Mouse (Mus musculus) olfactory bulb, adult 2 months (tissue): ENCODE results near the gene Plet1. TPM values are rescaled to one million over a fixed set of nuclear protein-coding genes. Genes with fewer than 3 reads are reported as not detected.
A peak's percentile ranks its signal among the peaks of the same experiment; 100 is the strongest.

Source experiments
- H3K27ac ChIP-seq: fragments of 200-500 bp; 2 replicates; pipeline ENCODE4 v1.5.1; 2012; ENCODE audit warnings: low read depth, low read length; ENCODE audit not compliant: insufficient read depth
- H3K4me1 ChIP-seq: fragments of 200-500 bp; 2 replicates; pipeline ENCODE4 v1.6.1; 2012; ENCODE audit warnings: low read length; ENCODE audit not compliant: control insufficient read depth, insufficient read depth
- H3K4me3 ChIP-seq: fragments of 200-500 bp; 2 replicates; pipeline ENCODE4 v1.5.1; 2012; ENCODE audit warnings: mild to moderate bottlenecking, low read depth, low read length, moderate library complexity; ENCODE audit not compliant: insufficient read depth
- CTCF ChIP-seq: fragments of 200-500 bp; IDR thresholded peaks from 2 replicates; pipeline ENCODE4 v1.5.1; 2012; ENCODE audit warnings: low read depth, mild to moderate bottlenecking, low read length, moderate library complexity; ENCODE audit not compliant: insufficient read depth
- POLR2A ChIP-seq: fragments of 200-500 bp; IDR thresholded peaks from 2 replicates; pipeline ENCODE4 v1.6.1; 2012; ENCODE audit warnings: mild to moderate bottlenecking, low read depth, low read length, moderate library complexity; ENCODE audit not compliant: insufficient read depth
- WGBS: fragments of 180-500 bp; shearing (Covaris S2); methylation state at CpG from one replicate; pipeline ENCODE4 v1.1.7; 2018; 5-methylcytosine and 5-hydroxymethylcytosine counted together
- polyA plus RNA-seq: library from polyadenylated mRNA; stranded (reverse); fragments of >200 nt; gene quantifications from 2 replicates; pipeline ENCODE4 v1.2.4, GENCODE M21; 2012; ENCODE audit warnings: low replicate concordance; ENCODE audit not compliant: missing spikeins, insufficient read depth, insufficient read length

Gene Plet1
- polyA plus RNA-seq, result not detected in 2 replicates

DNA sequence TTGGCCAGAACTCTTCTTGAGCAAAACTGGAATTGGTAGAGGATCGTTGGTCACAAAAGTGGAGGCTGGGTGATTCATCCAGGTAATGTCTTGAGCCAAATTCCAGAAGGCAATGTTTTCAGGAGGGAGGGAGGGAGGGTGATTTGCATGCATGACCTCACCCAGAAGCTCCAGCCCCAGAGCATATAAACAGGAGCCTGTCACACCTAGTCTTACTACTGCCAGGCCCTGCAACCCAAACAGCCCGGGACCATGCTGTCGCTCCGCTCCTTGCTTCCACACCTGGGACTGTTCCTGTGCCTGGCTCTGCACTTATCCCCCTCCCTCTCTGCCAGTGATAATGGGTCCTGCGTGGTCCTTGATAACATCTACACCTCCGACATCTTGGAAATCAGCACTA is at the start of gene Plet1:
Gene Plet1 (plus strand): TSS at position 215 of the 400 bp plus-strand sequence.
- 89% methylated on average over 6 of the region's 6 CpGs for WGBS
- Histone ChIP-seq H3K4me3 (no peak within 1 kb of the TSS), H3K27ac (no peak within 1 kb of the TSS), H3K4me1 (no peaks in the 10 kb centered on the region; the same call in 1 of the 2 replicates)
- TF ChIP-seq POLR2A (no peak), CTCF (no peak)

DNA sequence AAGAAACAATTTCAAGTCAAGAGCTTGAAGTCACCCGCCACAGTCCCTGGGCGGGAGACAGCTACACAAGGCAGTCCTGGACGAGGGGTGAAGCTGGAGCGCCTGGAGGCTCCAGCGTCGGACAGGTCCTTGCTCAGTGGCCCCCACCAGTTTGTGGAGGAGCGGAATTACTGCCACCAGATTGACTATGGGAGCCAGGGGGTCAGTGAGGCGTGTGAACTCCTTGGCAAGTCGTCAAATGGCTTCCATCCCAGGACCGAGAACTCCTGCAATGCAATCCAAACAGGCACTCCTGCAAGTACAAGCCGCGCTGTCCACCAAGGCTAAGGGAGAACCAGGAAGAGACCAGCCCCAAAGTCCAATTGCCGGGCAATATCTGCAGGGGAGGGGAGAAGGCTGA is 45.3 kb upstream of the Plet1 start:
- H3K27ac ChIP-seq, result no peak overlapping the region
- TF ChIP-seq POLR2A (no peak), CTCF (no peak)
- no peak overlapping the region for H3K4me3 ChIP-seq
- peaks cover 6% of the 10 kb centered on the region; the same call in 1 of the 2 replicates for H3K4me1 ChIP-seq
- WGBS, result 36% methylated on average over 13 of the region's 13 CpGs

DNA sequence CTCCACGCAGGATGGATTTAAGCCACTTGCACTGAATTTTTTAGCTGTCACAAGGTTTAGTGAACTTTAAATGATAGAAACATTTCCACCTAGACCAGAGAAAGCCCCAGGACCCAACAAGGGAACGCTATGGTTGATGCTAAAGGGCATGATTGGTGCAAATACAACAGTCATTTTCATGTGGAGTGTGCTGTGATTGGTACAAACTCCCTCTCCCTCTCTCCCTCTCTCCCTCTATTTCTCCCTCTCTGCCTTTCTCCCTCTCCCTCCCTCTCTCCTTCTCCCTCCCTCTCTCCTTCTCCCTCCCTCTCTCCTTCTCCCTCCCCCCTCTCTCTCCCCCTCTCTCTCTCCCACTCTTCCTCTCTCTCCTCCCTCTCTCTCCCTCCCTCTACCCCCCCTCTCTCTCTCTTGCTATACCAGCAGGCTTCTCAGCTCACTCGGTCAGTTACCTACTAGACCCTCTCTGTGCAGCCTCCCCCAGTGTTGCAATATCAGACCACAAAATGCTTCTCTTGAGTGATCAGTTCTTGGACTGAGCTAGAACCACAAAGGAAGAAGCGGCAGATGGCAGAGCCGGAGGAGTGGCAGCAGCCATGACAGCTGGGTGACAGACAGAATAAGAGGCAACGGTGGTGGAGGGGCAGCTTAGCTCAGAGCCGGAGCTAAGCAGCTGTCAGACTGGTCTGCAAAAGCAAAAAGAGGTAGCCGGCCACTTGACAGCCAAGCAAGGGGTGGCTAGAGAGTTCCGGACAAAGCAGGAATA is 42.7 kb upstream of the Plet1 start:
- peaks cover 6% of the 10 kb centered on the region; the same call in 1 of the 2 replicates for H3K4me1 ChIP-seq
- 43% methylated on average over 9 of the region's 9 CpGs for WGBS
- no peak overlapping the region for H3K27ac ChIP-seq
- 0 out of 2 replicates have a peak overlapping the region, but pooled peaks have one; percentile 5 for H3K4me3 ChIP-seq
- TF ChIP-seq CTCF (no peak), POLR2A (no peak)

DNA sequence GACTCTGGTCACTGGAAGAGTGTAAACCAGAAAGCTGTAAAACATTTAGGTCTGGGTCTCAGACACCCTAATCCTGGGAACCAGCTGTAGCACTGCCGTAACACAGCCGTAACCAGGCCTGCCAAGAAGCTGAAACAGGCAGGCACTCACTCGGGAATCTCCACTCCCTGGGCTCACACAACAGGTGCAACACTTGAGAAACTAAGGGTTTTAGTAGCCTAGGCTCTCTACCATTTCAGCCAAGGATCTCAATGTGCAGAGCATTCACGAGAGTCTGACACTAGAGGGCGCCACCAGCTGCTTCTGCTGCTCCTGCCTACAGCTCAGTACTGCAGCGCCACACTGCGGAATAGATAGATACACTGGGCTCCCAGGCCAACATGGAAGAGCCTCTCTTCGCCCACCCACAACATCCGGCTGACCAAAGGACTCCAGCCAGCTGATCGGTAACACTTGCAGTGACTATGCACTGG is 42.0 kb upstream of the Plet1 start:
- 18% methylated on average over 10 of the region's 10 CpGs for WGBS
- Histone ChIP-seq H3K4me1 (peaks cover 6% of the 10 kb centered on the region; the same call in 1 of the 2 replicates), H3K4me3 (no peak overlapping the region), H3K27ac (no peak overlapping the region)
- TF ChIP-seq POLR2A (no peak), CTCF (peak; percentile 94)

DNA sequence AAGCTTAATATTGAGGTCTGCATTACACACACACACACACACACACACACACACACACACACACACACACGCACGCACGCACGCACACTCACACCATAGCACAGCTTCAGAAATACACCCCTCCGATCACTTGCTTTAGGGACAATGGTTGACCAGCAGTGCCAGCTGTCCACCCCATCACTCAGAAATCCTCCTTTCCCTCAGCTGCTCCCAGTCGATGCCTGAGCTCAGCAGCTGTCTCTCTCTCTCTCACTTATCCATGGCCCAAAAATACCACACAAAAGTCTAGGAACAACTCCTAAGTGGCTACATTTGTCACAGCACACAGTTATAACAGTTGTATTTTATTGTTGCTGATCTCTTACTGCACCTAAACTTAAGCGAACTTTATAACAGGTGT is 36.7 kb upstream of the Plet1 start:
- H3K4me3 ChIP-seq, result no peak overlapping the region
- WGBS, result 86% methylated on average over 7 of the region's 7 CpGs
- peaks cover under 1% of the 10 kb centered on the region; the same call in 1 of the 2 replicates for H3K4me1 ChIP-seq
- no peak overlapping the region for H3K27ac ChIP-seq
- no peak for TF ChIP-seq CTCF
- no peak for TF ChIP-seq POLR2A

DNA sequence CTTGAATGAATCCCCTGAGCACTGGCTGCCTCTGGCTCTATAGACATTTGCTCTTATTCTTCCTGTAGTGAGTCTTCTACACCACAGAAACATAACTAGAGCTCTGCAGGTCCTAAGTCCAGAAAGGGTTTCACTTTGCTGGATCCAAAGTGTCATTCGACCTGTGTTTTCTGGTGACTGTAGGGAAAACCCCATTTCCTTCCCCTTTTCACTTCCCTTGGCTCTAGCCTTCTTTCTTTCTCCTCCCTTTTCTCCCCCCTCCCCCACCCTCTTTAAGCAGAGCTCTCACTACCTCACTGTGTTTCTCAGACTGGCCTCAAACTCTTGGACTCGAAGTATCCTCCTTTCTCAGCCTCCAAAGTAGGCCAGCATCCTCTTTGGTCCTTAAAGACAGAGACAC is 34.8 kb upstream of the Plet1 start:
- WGBS, result 77% methylated on average over 2 of the region's 2 CpGs
- Histone ChIP-seq H3K4me3 (no peak overlapping the region), H3K27ac (no peak overlapping the region), H3K4me1 (no peaks in the 10 kb centered on the region)
- no peak for TF ChIP-seq POLR2A

DNA sequence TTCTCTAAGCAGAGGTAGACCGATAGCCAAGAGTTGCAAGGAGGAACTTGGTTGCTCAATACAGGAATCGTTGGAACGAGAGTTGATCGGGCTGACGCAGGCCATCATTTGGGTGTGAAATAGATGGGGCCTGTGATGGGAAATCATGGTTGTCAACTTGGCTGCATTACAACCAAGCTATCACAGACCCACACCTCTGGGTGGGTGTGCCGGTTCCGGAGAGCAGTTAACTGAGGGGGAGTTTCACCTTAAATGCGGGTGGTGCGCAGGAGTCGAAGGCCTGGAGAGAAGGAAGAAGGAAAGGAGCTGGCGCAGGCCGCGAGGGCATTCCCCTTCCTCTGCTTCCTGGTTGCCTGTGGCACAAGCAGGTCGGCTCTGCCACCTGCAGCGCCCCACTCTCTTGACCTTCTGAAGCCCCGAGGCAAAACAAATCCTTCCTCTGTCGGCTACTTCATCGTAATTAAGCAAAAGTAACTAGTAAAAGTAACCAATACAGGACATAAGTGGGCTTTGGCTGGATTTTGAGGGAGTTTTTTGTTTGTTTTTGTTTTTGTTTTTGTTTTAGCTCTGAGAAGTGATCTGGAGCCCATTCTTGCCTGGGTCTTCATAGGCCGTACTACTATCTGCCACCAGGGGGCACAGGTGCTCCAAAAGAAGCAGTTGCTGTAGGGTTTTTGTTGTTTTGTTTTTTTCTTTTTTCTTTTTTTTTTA is 31.7 kb upstream of the Plet1 start:
- Histone ChIP-seq H3K4me3 (no peak overlapping the region), H3K4me1 (no peaks in the 10 kb centered on the region), H3K27ac (no peak overlapping the region)
- 51% methylated on average over 19 of the region's 19 CpGs for WGBS
- no peak for TF ChIP-seq CTCF
- no peak for TF ChIP-seq POLR2A

DNA sequence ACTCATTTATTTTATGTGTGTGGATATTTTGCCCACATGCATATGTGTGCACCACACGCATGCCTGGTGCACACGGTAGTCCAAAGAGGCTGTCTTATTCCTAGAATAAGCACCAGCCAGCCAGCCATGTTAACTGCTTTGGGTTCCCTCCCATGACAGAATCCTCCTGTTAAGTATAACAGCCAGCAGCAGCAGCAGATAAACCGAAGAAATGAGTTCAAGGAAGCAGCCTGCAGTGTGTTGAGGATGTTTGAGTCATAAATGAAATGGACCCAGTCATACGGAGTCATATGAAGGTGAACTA is 31.2 kb upstream of the Plet1 start:
- WGBS, result 41% methylated on average over 4 of the region's 4 CpGs
- Histone ChIP-seq H3K27ac (no peak overlapping the region), H3K4me3 (no peak overlapping the region), H3K4me1 (no peaks in the 10 kb centered on the region)
- TF ChIP-seq CTCF (no peak), POLR2A (no peak)

DNA sequence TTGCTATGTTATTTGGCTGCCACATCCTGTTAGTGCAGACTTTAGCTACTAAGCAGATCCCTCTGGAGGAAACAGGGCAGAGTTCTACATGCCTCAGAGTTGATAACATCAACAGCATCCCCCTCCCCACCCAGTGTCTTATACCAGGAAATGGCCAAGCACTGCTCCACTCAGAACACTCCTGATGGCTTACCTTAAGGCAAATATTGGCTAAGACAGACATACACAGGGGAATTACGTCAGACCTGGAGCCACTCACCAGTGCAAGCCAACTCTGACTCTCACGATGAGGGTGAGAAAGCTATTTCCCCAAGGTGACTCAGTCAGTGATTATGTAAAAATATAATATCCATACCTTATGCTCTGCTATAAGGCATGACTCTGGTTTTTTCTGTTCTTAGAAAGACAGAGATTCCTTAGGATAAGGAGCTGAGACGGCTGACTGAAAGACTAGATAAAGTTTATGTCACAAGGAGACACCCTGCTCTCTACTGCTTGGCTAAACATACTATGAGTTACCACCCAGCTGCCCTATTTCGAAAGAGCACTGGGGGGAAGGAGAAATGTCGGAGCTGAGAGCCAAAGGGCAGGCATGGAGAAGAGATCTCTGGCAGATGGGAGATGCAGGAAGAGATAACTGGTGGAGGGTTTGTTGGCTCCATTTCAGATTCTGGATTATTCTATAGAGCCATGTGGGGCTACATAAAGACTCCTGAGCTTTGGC is 23.8 kb upstream of the Plet1 start:
- no peaks in the 10 kb centered on the region for H3K4me1 ChIP-seq
- H3K27ac ChIP-seq, result no peak overlapping the region
- 94% methylated on average over 5 of the region's 5 CpGs for WGBS
- H3K4me3 ChIP-seq, result no peak overlapping the region
- TF ChIP-seq CTCF, result no peak
- TF ChIP-seq POLR2A, result no peak
